Mouse (Mus musculus) cerebellum, adult 2 months (tissue): ENCODE results near the gene Cd276. TPM values are rescaled to one million over a fixed set of nuclear protein-coding genes. Genes with fewer than 3 reads are reported as not detected.

Experiments used
- DNase-seq, 2 experiments: peaks; one replicate each; pipeline ENCODE4 v3.0.0; 2021
- H3K27ac ChIP-seq: fragments of 200-500 bp; 2 replicates; pipeline ENCODE4 v1.5.1; 2012; ENCODE audit warnings: low read length, control low read depth, inconsistent platforms; ENCODE audit not compliant: insufficient read depth
- H3K27me3 ChIP-seq: fragments of 200-500 bp; 2 replicates; pipeline ENCODE4 v1.6.1; 2012; ENCODE audit warnings: inconsistent platforms, mild to moderate bottlenecking, low read length, moderate library complexity; ENCODE audit not compliant: control insufficient read depth, insufficient read depth
- H3K4me1 ChIP-seq: fragments of 200-500 bp; 2 replicates; pipeline ENCODE4 v1.6.1; 2011; ENCODE audit warnings: low read length; ENCODE audit not compliant: control insufficient read depth, insufficient read depth
- H3K4me3 ChIP-seq: fragments of 200-500 bp; replicated peaks from 2 replicates; pipeline ENCODE3; 2011; ENCODE audit warnings: mild to moderate bottlenecking, low read depth, low read length, control low read depth; ENCODE audit not compliant: insufficient read depth
- CTCF ChIP-seq: fragments of 200-500 bp; IDR thresholded peaks from 2 replicates; pipeline ENCODE4 v1.5.1; 2011; ENCODE audit warnings: low read depth, mild to moderate bottlenecking, control low read depth, low read length, moderate library complexity, borderline replicate concordance; ENCODE audit not compliant: insufficient read depth
- POLR2A ChIP-seq: fragments of 200-500 bp; IDR thresholded peaks from 2 replicates; pipeline ENCODE4 v1.6.1; 2011; ENCODE audit warnings: low read length, control low read depth, borderline replicate concordance; ENCODE audit not compliant: insufficient read depth
- WGBS: fragments of 180-500 bp; shearing (Covaris S2); methylation state at CpG from one replicate; pipeline ENCODE4 v1.1.7; 2018; 5-methylcytosine and 5-hydroxymethylcytosine counted together
- polyA plus RNA-seq: library from polyadenylated mRNA; depleted of rRNA; stranded (reverse); fragments of >200 nt; gene quantifications from 2 replicates; pipeline ENCODE4 v1.2.3, GENCODE M21; 2012

Gene Cd276
- polyA plus RNA-seq, 1 experiment = 6.4 TPM

- no peak overlapping the region for H3K4me3 ChIP-seq
- H3K4me1 ChIP-seq = peaks cover 30% of the 10 kb centered on the region
- H3K27me3 ChIP-seq = no peaks in the 10 kb centered on the region
- 75% methylated on average over 20 of the region's 20 CpGs for WGBS
- no peak overlapping the region for H3K27ac ChIP-seq
- TF ChIP-seq CTCF (peak; percentile 85), POLR2A (no peak)
- peak; percentile 54 for DNase-seq
Observed at GRCm38 (mm10) chr9:58535447-58536134, 19.6 kb downstream of the Cd276 start.

- 43% methylated on average over 1 of the region's 1 CpGs for WGBS
- Histone ChIP-seq H3K4me3 (no peak overlapping the region), H3K27ac (no peak overlapping the region), H3K27me3 (no peaks in the 10 kb centered on the region), H3K4me1 (peaks cover 30% of the 10 kb centered on the region)
- peak; percentile 56 to 77 for DNase-seq
- TF ChIP-seq CTCF (peak; percentile 63; the same call in 1 of the 2 replicates), POLR2A (no peak)
Observed at GRCm38 (mm10) chr9:58534766-58535165, 20.5 kb downstream of the Cd276 start.

GRCm38 (mm10) chr9:58533322-58533721 is 21.9 kb downstream of the Cd276 start:
- H3K4me3 ChIP-seq = no peak overlapping the region
- peak overlapping the region; percentile 73 for H3K27ac ChIP-seq
- TF ChIP-seq CTCF (no peak), POLR2A (0 out of 2 replicates have a peak, but pooled peaks have one; percentile 20)
- 15% methylated on average over 6 of the region's 6 CpGs for WGBS
- H3K27me3 ChIP-seq = no peaks in the 10 kb centered on the region
- peak; percentile 78 to 86 for DNase-seq
- peaks cover 30% of the 10 kb centered on the region for H3K4me1 ChIP-seq

- H3K27ac ChIP-seq = peak overlapping the region; percentile 29; the same call in 1 of the 2 replicates
- 9% methylated on average over 4 of the region's 4 CpGs for WGBS
- no peaks in the 10 kb centered on the region for H3K27me3 ChIP-seq
- DNase-seq = no peak
- H3K4me1 ChIP-seq = peaks cover 35% of the 10 kb centered on the region
- TF ChIP-seq POLR2A (no peak), CTCF (no peak)
- no peak overlapping the region for H3K4me3 ChIP-seq
Observed at GRCm38 (mm10) chr9:58532236-58532635, 23.0 kb downstream of the Cd276 start.

- DNase-seq = no peak
- TF ChIP-seq CTCF = no peak
- no peak for TF ChIP-seq POLR2A
- Histone ChIP-seq H3K4me3 (no peak overlapping the region), H3K27ac (no peak overlapping the region), H3K4me1 (peaks cover 43% of the 10 kb centered on the region), H3K27me3 (no peaks in the 10 kb centered on the region)
- 97% methylated on average over 13 of the region's 13 CpGs for WGBS
Observed at GRCm38 (mm10) chr9:58530407-58530806, 24.8 kb downstream of the Cd276 start.

- TF ChIP-seq POLR2A = no peak
- TF ChIP-seq CTCF = no peak
- no peak for DNase-seq
- 48% methylated on average over 4 of the region's 4 CpGs for whole genome bisulfite sequencing
- no peak overlapping the region for H3K27ac ChIP-seq
- H3K27me3 ChIP-seq = no peaks in the 10 kb centered on the region
- H3K4me1 ChIP-seq = peaks cover 35% of the 10 kb centered on the region
- no peak overlapping the region for H3K4me3 ChIP-seq
Observed at GRCm38 (mm10) chr9:58527841-58528240, 27.4 kb downstream of the Cd276 start.

GRCm38 (mm10) chr9:58525108-58525507 is 30.1 kb downstream of the Cd276 start:
- no peak for TF ChIP-seq CTCF
- no peak for TF ChIP-seq POLR2A
- 56% methylated on average over 4 of the region's 4 CpGs for WGBS
- no peak overlapping the region for H3K4me3 ChIP-seq
- DNase-seq = peak in 1 of 2 experiments; percentile 70
- peaks cover 40% of the 10 kb centered on the region for H3K4me1 ChIP-seq
- no peaks in the 10 kb centered on the region for H3K27me3 ChIP-seq
- H3K27ac ChIP-seq = no peak overlapping the region

- TF ChIP-seq CTCF = no peak
- no peak for TF ChIP-seq POLR2A
- no peak for DNase-seq
- Histone ChIP-seq H3K27me3 (no peaks in the 10 kb centered on the region), H3K4me3 (no peak overlapping the region), H3K27ac (peak overlapping the region; percentile 72; the same call in 1 of the 2 replicates), H3K4me1 (peaks cover 48% of the 10 kb centered on the region)
- WGBS = 65% methylated on average over 4 of the region's 4 CpGs
Observed at GRCm38 (mm10) chr9:58521883-58522423, 33.3 kb downstream of the Cd276 start.
